Mouse (Mus musculus): ENCODE measurements around the gene Stub1. TPM values are rescaled to one million over a fixed set of nuclear protein-coding genes. Genes with fewer than 3 reads are reported as not detected.

Gene Stub1
- polyA plus RNA-seq, 1 experiment: 95.1 TPM

GRCm38 (mm10) chr17:25860229-25860628, 27.0 kb upstream of the Stub1 start:
- TF ChIP-seq GATA1 (IDR thresholded peaks at IDR 0.05; ENCODE audit: low read length): no peak

- no peak for TF ChIP-seq GATA1 (IDR thresholded peaks at IDR 0.05; ENCODE audit: low read length)
Measured at GRCm38 (mm10) chr17:25844396-25844901, 11.2 kb upstream of the Stub1 start, which contains the start of gene Rhot2. Gene Rhot2 (minus strand): TSS chr17:25844851.

- no peak for TF ChIP-seq GATA1 (IDR thresholded peaks at IDR 0.05; ENCODE audit: low read length)
Measured at GRCm38 (mm10) chr17:25843636-25844395, 10.6 kb upstream of the Stub1 start.

GRCm38 (mm10) chr17:25843122-25843521, 9.9 kb upstream of the Stub1 start:
- no peak for TF ChIP-seq GATA1 (IDR thresholded peaks at IDR 0.05; ENCODE audit: low read length)

GRCm38 (mm10) chr17:25842509-25842908, 9.3 kb upstream of the Stub1 start:
- TF ChIP-seq GATA1 (IDR thresholded peaks at IDR 0.05; ENCODE audit: low read length): no peak

GRCm38 (mm10) chr17:25841117-25841880, 8.1 kb upstream of the Stub1 start, which contains the start of gene Gm20683:
Gene Gm20683 (minus strand): TSS chr17:25841763.
- no peak for TF ChIP-seq GATA1 (IDR thresholded peaks at IDR 0.05; ENCODE audit: low read length)

- TF ChIP-seq GATA1 (IDR thresholded peaks at IDR 0.05; ENCODE audit: low read length): no peak
Measured at GRCm38 (mm10) chr17:25840519-25840918, 7.3 kb upstream of the Stub1 start.

- TF ChIP-seq GATA1 (IDR thresholded peaks at IDR 0.05; ENCODE audit: low read length): no peak
Measured at GRCm38 (mm10) chr17:25839455-25840235, 6.4 kb upstream of the Stub1 start.

- no peak for TF ChIP-seq GATA1 (IDR thresholded peaks at IDR 0.05; ENCODE audit: low read length)
Measured at GRCm38 (mm10) chr17:25838904-25839303, 5.7 kb upstream of the Stub1 start.

- TF ChIP-seq GATA1 (IDR thresholded peaks at IDR 0.05; ENCODE audit: low read length): no peak
Measured at GRCm38 (mm10) chr17:25837533-25837932, 4.3 kb upstream of the Stub1 start.

- TF ChIP-seq GATA1 (IDR thresholded peaks at IDR 0.05; ENCODE audit: low read length): no peak
Measured at GRCm38 (mm10) chr17:25837076-25837410, 3.8 kb upstream of the Stub1 start, which contains the start of gene Rhbdl1. Gene Rhbdl1 (minus strand): TSS chr17:25837295.

- no peak for TF ChIP-seq GATA1 (IDR thresholded peaks at IDR 0.05; ENCODE audit: low read length)
Measured at GRCm38 (mm10) chr17:25836397-25837075, 3.3 kb upstream of the Stub1 start.

GRCm38 (mm10) chr17:25835816-25836215, 2.6 kb upstream of the Stub1 start:
- no peak for TF ChIP-seq GATA1 (IDR thresholded peaks at IDR 0.05; ENCODE audit: low read length)

GRCm38 (mm10) chr17:25835301-25835700, 2.1 kb upstream of the Stub1 start:
- TF ChIP-seq GATA1 (IDR thresholded peaks at IDR 0.05; ENCODE audit: low read length): no peak

GRCm38 (mm10) chr17:25834595-25835222, 1.5 kb upstream of the Stub1 start:
- no peak for TF ChIP-seq GATA1 (IDR thresholded peaks at IDR 0.05; ENCODE audit: low read length)

All from G1E-ER4 (cell line).